Mouse (Mus musculus): Measurements from ENCODE around the gene Srek1. TPM values are rescaled to one million over a fixed set of nuclear protein-coding genes. Genes with fewer than 3 reads are reported as not detected.

Gene Srek1
- polyA plus RNA-seq (2012; ENCODE audit: insufficient read depth, insufficient read length, low replicate concordance, missing spikeins) = 155 and 308 TPM in 2 replicates

DNA sequence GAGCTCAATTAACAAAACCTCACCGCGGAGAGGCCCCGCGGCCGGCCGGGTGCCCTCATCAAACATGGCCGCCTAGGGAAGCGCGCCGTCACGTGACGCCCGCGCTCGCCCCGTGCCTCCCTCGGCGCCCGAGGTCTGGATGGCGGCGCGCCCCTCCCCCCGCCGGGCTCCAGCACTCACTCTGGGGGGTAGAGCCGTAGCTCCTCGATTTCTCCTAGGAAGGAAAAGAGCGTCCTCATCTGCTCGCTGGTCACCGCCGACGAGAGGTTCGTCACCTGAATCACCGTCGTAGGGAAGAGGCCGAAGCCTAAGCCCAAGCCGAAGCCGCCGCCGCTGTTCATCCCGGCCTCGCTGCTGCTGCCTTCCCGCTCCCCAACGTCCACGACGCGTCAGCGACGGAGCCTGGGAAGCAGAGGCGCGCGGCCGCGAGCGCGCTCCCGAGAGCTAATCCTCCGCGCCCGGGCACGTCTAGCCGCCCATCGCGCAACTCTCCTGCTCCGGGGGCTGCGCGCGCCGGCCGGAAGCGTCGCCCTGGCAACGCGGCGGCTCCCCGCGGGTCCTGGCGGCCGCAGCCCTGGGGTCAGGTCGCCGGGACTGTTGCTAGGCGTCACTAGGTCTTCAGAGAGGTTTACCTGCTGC lies at the start of gene Srek1:
Srek1 (minus strand) TSS at position 490 of the 639 bp plus-strand sequence.
- peak within 1 kb of the TSS; percentile 79 for H3K4me3 ChIP-seq (ENCODE audit: insufficient read depth, low read depth, low read length)
- TF ChIP-seq POLR2A (IDR thresholded peaks at IDR 0.05; ENCODE audit: insufficient read depth, low read depth, low read length) = peak; percentile 95
- TF ChIP-seq CTCF (IDR thresholded peaks at IDR 0.05; ENCODE audit: insufficient read depth, low read depth, low read length) = no peak
- peak within 1 kb of the TSS; percentile 98 for H3K27ac ChIP-seq (ENCODE audit: insufficient read depth, low read depth, low read length)
- H3K4me1 ChIP-seq (ENCODE audit: control insufficient read depth, insufficient read depth, low read length) = 0 out of 2 replicates have a peak, but pooled peaks cover 2% of the 10 kb centered on the region
- under 1% methylated on average over 81 of the region's 81 CpGs for WGBS

DNA sequence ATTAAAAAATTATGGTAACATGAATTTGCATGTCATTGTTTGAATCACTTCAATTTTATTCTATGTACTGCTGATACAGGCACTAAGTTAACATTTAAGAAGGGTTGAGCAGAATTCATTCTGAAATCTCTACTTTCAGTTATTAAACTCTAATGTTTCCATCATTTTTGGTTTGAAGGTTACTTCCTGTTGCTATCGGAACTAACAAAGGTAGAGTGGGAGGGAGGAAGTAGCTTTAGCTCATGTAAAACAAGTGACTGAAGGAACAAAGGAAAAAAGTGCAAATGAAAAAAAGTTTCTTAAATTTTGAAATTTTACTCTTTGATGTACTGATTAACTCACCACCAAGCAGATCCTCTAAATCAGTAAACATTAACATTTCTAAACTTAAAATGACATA lies 47.9 kb upstream of the Srek1 start:
- Histone ChIP-seq H3K4me3 (ENCODE audit: insufficient read depth, low read depth, low read length) (no peak overlapping the region), H3K27ac (ENCODE audit: insufficient read depth, low read depth, low read length) (no peak overlapping the region), H3K4me1 (ENCODE audit: control insufficient read depth, insufficient read depth, low read length) (no peaks in the 10 kb centered on the region)
- 83% methylated on average over 1 of the region's 1 CpGs for WGBS
- no peak for TF ChIP-seq POLR2A (IDR thresholded peaks at IDR 0.05; ENCODE audit: insufficient read depth, low read depth, low read length)

DNA sequence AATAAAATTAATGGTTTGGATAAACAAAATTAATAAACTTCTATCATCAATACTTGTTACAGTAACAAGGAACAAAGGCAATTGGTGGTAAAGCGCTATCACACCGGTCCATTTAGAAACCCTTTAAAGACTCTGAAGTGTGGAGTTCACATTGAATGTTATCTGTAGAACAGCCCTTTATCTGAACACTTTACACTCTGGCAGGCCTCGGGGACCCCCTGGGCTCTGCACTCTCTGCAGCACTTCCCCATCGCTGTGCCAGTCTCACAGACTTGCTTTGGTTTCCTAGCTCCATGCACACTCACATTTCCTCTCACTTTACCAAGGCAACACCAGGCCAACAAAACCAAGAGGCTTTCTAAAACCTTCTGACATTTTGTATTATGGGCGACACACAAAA lies 45.0 kb upstream of the Srek1 start:
- WGBS = 77% methylated on average over 5 of the region's 5 CpGs
- no peaks in the 10 kb centered on the region for H3K4me1 ChIP-seq (ENCODE audit: control insufficient read depth, insufficient read depth, low read length)
- TF ChIP-seq CTCF (IDR thresholded peaks at IDR 0.05; ENCODE audit: insufficient read depth, low read depth, low read length) (no peak), POLR2A (IDR thresholded peaks at IDR 0.05; ENCODE audit: insufficient read depth, low read depth, low read length) (no peak)

DNA sequence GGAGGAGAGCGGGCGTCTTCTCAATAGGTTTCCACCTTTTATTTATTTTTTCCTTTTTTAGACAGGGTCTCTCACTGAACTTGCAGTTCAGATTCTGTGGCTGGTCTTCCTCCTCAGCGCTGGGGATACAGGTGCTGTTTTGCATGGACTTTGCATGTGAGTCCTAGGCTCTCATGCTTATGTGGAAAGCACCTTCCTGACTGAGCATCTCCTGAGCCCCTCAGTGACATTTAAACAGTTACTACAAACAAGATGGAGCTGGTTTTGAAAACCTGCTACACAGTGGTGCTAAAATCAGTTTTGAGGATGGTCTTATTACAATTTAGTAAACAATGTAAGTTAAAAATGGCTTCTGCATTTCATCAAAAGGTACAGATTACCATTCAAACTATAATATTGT lies 43.5 kb upstream of the Srek1 start:
- 92% methylated on average over 3 of the region's 3 CpGs for WGBS
- no peak for TF ChIP-seq CTCF (IDR thresholded peaks at IDR 0.05; ENCODE audit: insufficient read depth, low read depth, low read length)
- TF ChIP-seq POLR2A (IDR thresholded peaks at IDR 0.05; ENCODE audit: insufficient read depth, low read depth, low read length) = no peak

More for the DNA sequence above, 45.0 kb upstream of the Srek1 start:
- Histone ChIP-seq H3K4me3 (ENCODE audit: insufficient read depth, low read depth, low read length) (no peak overlapping the region), H3K27ac (ENCODE audit: insufficient read depth, low read depth, low read length) (no peak overlapping the region)

DNA sequence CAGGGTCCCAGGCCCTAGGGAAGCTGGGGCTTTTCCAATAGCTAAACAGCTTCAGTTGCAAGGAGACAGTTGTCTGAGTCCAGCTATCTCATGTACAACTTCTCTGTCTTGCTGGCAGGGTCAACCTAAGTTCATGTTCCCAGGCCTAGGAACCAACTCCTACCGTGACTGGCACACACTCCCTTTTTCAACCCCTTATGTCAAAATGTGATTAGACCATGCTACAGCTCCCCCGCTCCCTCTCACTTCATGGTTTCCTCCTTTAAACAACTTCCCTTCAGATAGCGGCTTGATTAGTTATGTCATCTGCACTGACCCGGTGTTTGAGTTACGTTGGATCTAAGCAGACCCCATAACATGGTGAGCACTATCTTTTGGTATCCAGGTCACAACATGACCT lies 33.1 kb upstream of the Srek1 start:
- H3K4me3 ChIP-seq (ENCODE audit: insufficient read depth, low read depth, low read length) = no peak overlapping the region
- H3K4me1 ChIP-seq (ENCODE audit: control insufficient read depth, insufficient read depth, low read length) = no peaks in the 10 kb centered on the region
- no peak overlapping the region for H3K27ac ChIP-seq (ENCODE audit: insufficient read depth, low read depth, low read length)
- TF ChIP-seq CTCF (IDR thresholded peaks at IDR 0.05; ENCODE audit: insufficient read depth, low read depth, low read length) = no peak
- TF ChIP-seq POLR2A (IDR thresholded peaks at IDR 0.05; ENCODE audit: insufficient read depth, low read depth, low read length) = no peak
- 91% methylated on average over 5 of the region's 5 CpGs for WGBS

More for the DNA sequence above, 43.5 kb upstream of the Srek1 start:
- Histone ChIP-seq H3K4me1 (ENCODE audit: control insufficient read depth, insufficient read depth, low read length) (no peaks in the 10 kb centered on the region), H3K4me3 (ENCODE audit: insufficient read depth, low read depth, low read length) (no peak overlapping the region), H3K27ac (ENCODE audit: insufficient read depth, low read depth, low read length) (no peak overlapping the region)

DNA sequence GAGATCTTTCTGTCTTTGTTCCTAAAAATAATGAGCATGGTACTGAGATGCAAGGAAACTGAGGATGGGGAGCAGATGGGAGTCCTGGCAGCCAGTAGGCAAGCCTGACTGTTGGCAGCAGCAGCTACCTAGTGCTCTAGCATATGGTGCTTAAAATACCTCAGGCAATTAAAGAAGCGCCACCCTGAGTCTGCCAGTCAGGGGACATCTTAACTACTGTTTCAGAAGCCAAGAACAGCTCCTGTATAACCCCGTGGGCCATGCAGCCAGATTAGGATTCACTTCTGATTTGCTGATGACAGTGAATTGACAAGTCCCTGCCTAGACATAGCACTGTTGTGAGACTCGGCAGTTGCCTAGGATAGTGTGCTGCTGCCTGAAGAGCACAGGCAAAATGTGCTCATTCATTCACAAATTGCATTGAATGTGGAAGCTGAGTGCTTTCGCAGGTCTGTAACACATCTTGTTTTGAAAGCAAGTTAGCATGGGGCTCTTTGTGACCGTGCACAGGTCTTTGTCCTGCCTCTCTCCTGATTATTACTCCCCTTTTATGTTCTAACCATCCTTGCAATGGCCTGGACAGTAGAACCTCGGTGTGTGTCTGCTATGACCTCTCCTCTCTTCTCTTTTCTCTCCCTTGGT lies 31.9 kb upstream of the Srek1 start:
- TF ChIP-seq CTCF (IDR thresholded peaks at IDR 0.05; ENCODE audit: insufficient read depth, low read depth, low read length) (no peak), POLR2A (IDR thresholded peaks at IDR 0.05; ENCODE audit: insufficient read depth, low read depth, low read length) (no peak)
- H3K4me3 ChIP-seq (ENCODE audit: insufficient read depth, low read depth, low read length) = no peak overlapping the region
- WGBS = 25% methylated on average over 6 of the region's 6 CpGs
- no peak overlapping the region for H3K27ac ChIP-seq (ENCODE audit: insufficient read depth, low read depth, low read length)
- H3K4me1 ChIP-seq (ENCODE audit: control insufficient read depth, insufficient read depth, low read length) = no peaks in the 10 kb centered on the region

DNA sequence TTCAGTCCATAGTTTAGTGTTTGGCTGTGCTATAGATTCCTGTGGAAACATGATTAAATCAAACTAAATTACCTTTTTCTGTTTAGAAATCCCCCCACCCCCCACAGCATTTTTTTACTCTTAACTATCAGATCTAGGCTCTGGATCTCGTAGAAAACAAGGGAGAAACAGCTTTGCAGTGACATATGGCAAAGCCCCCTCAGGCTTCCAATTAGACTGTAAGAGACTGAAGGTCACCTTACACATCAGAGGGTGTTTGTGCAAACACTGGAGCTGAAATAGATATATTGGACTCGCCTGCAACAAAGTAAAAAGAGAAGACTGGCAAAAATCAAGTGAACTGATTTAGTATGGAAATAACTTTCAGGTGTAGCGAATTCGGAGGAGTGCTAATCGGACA lies 29.3 kb upstream of the Srek1 start:
- no peak overlapping the region for H3K4me3 ChIP-seq (ENCODE audit: insufficient read depth, low read depth, low read length)
- H3K27ac ChIP-seq (ENCODE audit: insufficient read depth, low read depth, low read length) = no peak overlapping the region
- 85% methylated on average over 5 of the region's 5 CpGs for WGBS
- H3K4me1 ChIP-seq (ENCODE audit: control insufficient read depth, insufficient read depth, low read length) = no peaks in the 10 kb centered on the region
- TF ChIP-seq POLR2A (IDR thresholded peaks at IDR 0.05; ENCODE audit: insufficient read depth, low read depth, low read length) (no peak), CTCF (IDR thresholded peaks at IDR 0.05; ENCODE audit: insufficient read depth, low read depth, low read length) (no peak)

DNA sequence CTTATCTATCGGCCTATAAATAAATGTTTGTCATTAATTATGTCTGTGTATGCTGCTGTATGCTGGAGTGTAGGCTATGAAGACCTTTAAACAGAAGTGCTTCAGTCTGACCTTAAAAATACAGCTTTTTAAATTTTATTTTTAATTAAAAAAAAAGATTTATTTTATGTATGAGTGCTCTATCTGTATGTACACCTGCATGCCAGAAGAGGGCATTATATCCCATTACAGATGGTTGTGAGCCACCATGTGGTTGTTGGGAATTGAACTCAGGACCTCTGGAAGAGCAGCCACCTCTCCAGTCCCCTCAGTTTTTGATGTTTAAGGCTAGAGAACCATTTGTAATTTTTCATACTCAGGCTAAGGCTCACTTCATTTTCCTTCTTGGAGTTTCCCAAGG lies 26.6 kb upstream of the Srek1 start:
- TF ChIP-seq POLR2A (IDR thresholded peaks at IDR 0.05; ENCODE audit: insufficient read depth, low read depth, low read length) = no peak
- TF ChIP-seq CTCF (IDR thresholded peaks at IDR 0.05; ENCODE audit: insufficient read depth, low read depth, low read length) = no peak

DNA sequence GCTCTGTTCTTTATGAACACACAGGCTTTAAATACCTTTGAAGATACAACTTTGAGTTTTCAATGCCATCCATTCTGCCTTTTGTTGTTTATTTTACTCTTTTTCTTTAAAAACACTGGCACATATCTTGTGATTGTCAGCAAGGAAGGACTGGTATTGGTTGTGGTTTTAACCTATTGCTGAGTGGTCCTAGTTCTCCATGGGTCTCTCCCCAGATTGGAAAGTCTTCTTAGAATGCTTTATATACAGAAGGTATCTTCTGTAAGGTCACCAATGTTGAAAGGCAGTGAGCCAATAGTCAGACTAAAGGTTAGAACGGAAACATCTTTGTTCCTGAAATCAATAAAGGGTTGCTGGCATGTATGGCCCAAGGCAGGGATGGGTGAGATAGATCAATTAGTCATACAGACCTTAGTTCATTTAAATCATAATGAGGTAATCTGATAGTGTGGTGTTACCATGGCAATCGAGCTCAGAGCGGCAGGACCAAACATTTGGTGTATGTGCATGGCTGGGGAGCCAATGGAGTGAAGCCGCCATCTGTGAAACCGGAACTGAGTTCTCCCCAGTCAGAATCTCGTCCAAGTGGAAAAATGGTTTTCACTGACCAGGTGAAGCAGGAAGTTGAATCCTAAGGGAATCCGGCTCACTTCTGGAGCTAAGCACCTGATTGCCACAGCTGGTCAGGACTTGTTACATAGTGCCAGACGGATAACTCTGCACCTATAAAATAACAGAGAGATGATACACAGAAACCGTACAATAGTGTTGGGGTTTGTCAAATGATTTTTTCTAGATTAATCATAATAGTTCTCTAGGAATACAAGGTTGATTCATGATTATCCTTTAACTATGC lies 20.5 kb upstream of the Srek1 start:
- TF ChIP-seq CTCF (IDR thresholded peaks at IDR 0.05; ENCODE audit: insufficient read depth, low read depth, low read length) = no peak
- TF ChIP-seq POLR2A (IDR thresholded peaks at IDR 0.05; ENCODE audit: insufficient read depth, low read depth, low read length) = no peak
- Histone ChIP-seq H3K27ac (ENCODE audit: insufficient read depth, low read depth, low read length) (no peak overlapping the region), H3K4me1 (ENCODE audit: control insufficient read depth, insufficient read depth, low read length) (no peaks in the 10 kb centered on the region), H3K4me3 (ENCODE audit: insufficient read depth, low read depth, low read length) (no peak overlapping the region)
- 70% methylated on average over 9 of the region's 9 CpGs for WGBS

More for the DNA sequence above, 26.6 kb upstream of the Srek1 start:
- Histone ChIP-seq H3K27ac (ENCODE audit: insufficient read depth, low read depth, low read length) (no peak overlapping the region), H3K4me1 (ENCODE audit: control insufficient read depth, insufficient read depth, low read length) (no peaks in the 10 kb centered on the region), H3K4me3 (ENCODE audit: insufficient read depth, low read depth, low read length) (no peak overlapping the region)
- WGBS = 98% methylated on average over 1 of the region's 1 CpGs

Measured in olfactory bulb, adult 2 months (tissue).